Mouse (Mus musculus) testis, adult 2 months (tissue): ENCODE measurements at regions not wholly inside any gene's neighbourhood (a gene's known extent, or its start where the extent isn't known, plus 50 kb on each side); places are given as distances from the start of the nearest gene placed in this dataset.

Source experiments
- H3K27ac ChIP-seq: fragments of 200-500 bp; 2 replicates; pipeline ENCODE4 v1.5.1; 2012; ENCODE audit warnings: low read depth, low read length; ENCODE audit not compliant: control insufficient read depth, insufficient read depth
- H3K27me3 ChIP-seq: fragments of 200-500 bp; 2 replicates; pipeline ENCODE4 v1.6.1; 2012; ENCODE audit warnings: mild to moderate bottlenecking, low read length, moderate library complexity; ENCODE audit not compliant: control insufficient read depth, insufficient read depth
- H3K36me3 ChIP-seq: fragments of 200-500 bp; 2 replicates; pipeline ENCODE4 v1.6.1; 2012; ENCODE audit warnings: mild to moderate bottlenecking, low read length; ENCODE audit not compliant: control insufficient read depth, insufficient read depth
- H3K4me1 ChIP-seq: fragments of 200-500 bp; 2 replicates; pipeline ENCODE4 v1.6.1; 2012; ENCODE audit warnings: low read length; ENCODE audit not compliant: control insufficient read depth, insufficient read depth
- H3K4me3 ChIP-seq: fragments of 200-500 bp; 2 replicates; pipeline ENCODE4 v1.5.1; 2012; ENCODE audit warnings: low read depth, mild to moderate bottlenecking, low read length, moderate library complexity, mixed read lengths; ENCODE audit not compliant: control insufficient read depth
- CTCF ChIP-seq: fragments of 200-500 bp; IDR thresholded peaks from 2 replicates; pipeline ENCODE4 v1.5.1; 2012; ENCODE audit warnings: low read depth, mild to moderate bottlenecking, inconsistent platforms, low read length, moderate library complexity; ENCODE audit not compliant: control insufficient read depth, insufficient read depth, insufficient replicate concordance
- POLR2A ChIP-seq: fragments of 200-500 bp; IDR thresholded peaks from 2 replicates; pipeline ENCODE4 v1.6.1; 2012; ENCODE audit warnings: low read depth, mild to moderate bottlenecking, inconsistent platforms, low read length, moderate library complexity; ENCODE audit not compliant: control insufficient read depth

DNA sequence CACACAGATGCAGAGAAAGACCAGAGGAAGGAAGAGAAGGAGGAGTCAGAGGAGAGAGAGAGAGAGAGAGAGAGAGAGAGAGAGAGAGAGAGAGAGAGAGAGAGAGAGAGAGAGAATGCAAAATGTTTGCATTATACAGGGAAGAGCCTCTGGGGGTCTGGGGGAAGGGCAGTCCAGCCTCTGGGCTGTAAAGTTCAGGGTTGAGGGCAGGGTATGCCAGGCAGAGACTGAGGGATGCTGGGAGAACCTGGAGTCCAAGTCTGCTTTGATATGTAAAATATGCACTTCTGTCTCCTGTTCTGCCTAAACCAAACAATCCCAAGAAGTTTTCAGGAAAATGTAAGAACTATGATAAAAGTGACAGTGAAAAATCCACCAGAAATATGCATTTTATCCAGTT lies 538.6 kb upstream of the Sall1 start:
- TF ChIP-seq CTCF (no peak), POLR2A (no peak)
- Histone ChIP-seq H3K4me1 (no peaks in the 10 kb centered on the region), H3K4me3 (no peak overlapping the region), H3K27ac (no peak overlapping the region), H3K27me3 (no peaks in the 10 kb centered on the region), H3K36me3 (no peaks in the 10 kb centered on the region)

DNA sequence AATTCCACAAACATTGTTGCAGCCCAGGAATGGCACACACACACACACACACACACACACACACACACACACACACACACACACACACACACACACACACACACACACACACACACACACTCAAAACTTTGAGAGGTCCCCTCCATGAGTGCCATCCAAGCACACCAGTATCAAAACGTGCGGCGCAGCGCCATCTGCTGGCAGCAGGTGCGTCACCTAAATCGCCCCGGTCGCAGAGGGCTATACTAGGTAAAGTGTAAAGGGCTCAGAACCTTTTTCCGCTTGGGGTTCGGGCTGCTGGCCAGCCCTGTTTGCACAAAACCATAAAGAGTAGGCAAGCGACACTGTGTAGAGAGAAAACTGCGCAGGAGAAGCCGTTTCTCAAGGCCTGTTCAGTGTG lies 527.9 kb upstream of the Sall1 start:
- no peaks in the 10 kb centered on the region for H3K27me3 ChIP-seq
- TF ChIP-seq POLR2A (no peak), CTCF (peak; percentile 94)
- no peaks in the 10 kb centered on the region; the same call in 1 of the 2 replicates for H3K4me1 ChIP-seq
- no peak overlapping the region for H3K27ac ChIP-seq
- H3K4me3 ChIP-seq = no peak overlapping the region
- H3K36me3 ChIP-seq = no peaks in the 10 kb centered on the region

DNA sequence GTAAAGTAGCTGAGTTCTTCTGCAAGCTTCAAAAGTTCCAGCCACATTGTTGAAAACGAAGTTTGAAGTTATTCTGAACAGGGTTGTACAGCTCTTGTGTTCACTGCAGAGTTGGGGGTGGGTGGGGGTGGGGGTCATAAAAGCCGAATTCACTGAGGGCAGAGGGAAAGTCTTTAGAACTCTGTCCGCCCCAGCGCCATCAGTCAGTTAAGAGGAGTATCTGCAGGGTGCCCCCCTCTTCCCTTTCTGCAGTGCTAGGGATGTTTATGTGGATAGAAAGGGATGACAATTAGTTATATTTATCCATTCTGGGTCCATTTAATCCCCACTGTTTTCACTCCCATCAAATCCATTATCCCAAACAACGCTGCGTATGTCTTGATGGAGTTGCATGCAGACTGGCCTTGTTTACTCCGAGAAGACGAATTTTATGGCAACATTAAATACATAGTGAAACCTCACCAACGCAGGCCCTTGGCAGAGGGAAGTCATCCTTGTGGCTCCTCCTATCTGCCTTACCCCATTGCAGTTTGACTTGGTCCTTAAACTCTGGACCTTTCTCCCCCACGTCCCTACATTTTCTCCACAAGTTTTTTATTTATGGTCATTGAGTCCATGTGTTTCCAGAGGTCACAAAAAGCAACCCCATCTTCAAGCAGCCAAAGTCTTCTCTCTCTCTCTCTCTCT lies 526.8 kb upstream of the Sall1 start:
- H3K27ac ChIP-seq = no peak overlapping the region
- H3K4me1 ChIP-seq = no peaks in the 10 kb centered on the region; the same call in 1 of the 2 replicates
- H3K36me3 ChIP-seq = no peaks in the 10 kb centered on the region
- H3K4me3 ChIP-seq = no peak overlapping the region
- TF ChIP-seq CTCF = no peak
- TF ChIP-seq POLR2A = no peak
- no peaks in the 10 kb centered on the region for H3K27me3 ChIP-seq

DNA sequence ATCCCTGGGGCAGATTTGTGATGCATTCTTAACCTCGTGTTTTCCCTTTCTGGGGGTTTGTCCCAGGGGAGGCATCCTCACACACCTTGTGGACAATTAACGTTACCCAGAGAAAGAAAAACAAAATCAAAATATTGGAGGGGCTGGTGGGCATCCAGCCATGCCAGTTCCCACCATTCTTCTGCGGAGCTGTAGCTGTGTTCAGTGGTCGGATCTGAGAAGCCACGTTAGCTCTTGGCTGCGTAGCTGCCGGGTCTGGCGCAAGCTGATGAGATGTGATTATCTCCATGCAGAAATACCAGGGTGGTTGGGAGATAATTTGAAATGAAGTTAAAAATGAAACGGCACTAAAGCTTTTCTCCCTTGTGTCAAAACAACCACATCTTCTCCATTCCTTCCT lies 525.4 kb upstream of the Sall1 start:
- Histone ChIP-seq H3K4me3 (no peak overlapping the region), H3K27ac (no peak overlapping the region), H3K27me3 (no peaks in the 10 kb centered on the region), H3K36me3 (no peaks in the 10 kb centered on the region), H3K4me1 (no peaks in the 10 kb centered on the region; the same call in 1 of the 2 replicates)
- TF ChIP-seq POLR2A (no peak), CTCF (no peak)

DNA sequence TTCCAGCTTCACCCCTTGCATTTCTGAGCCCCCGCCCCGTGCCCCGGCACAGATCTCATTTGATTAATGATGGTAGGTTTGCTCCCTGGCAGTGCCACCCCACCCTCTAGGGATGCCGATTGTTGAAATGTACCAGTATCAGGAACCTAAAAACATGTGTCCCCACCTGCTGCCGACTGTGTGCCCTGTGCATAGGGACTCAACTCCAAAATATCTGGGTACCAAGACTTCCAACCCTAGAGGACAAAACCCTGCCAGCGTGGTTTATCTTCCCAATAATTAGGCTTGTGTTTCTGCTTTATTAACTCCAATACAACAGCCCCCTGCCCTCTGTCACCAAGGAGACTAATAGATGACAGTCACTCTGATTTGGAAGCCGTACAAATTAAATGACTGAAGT lies 524.7 kb upstream of the Sall1 start:
- H3K4me3 ChIP-seq = no peak overlapping the region
- no peaks in the 10 kb centered on the region; the same call in 1 of the 2 replicates for H3K4me1 ChIP-seq
- no peak overlapping the region for H3K27ac ChIP-seq
- H3K27me3 ChIP-seq = no peaks in the 10 kb centered on the region
- no peaks in the 10 kb centered on the region for H3K36me3 ChIP-seq
- no peak for TF ChIP-seq POLR2A
- no peak for TF ChIP-seq CTCF

DNA sequence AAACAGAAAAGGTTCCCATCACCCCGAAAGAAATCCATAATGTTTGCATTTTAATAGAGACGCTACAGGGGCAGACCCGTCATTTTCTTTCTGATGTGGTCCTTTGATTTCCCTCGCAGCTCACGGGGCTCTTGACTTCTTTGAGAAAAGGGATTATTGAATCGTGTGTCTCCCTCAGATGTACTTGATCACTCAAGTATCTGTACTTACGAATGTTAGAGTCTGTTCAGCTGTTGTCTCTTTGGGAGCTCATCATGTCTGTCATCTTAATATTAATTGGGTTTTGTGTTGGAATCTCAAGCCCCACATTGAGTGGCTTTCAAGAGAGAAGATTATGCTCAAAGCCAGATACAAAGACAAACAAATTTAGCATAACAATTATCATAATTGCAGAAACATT lies 523.0 kb upstream of the Sall1 start:
- H3K27me3 ChIP-seq = no peaks in the 10 kb centered on the region
- TF ChIP-seq POLR2A = no peak
- no peak for TF ChIP-seq CTCF

DNA sequence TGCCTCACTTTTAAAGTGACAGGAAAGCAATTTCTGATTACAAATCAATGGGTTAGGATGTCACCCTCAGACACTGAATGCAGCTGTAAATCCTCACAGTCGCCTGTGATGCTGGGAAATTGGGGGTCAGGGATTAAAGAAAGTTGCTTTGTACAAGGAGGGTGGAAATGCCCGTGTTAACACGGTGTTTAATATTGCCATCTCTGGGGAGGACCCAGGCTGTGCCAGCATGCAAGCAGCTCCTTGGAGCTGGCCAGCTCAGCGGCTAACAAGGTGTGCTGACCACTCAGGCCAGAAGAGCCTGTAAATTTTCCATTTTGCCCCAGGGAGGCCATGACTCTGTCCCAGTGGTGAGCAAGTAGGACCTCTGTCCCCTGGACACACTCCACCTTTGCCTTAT lies 522.5 kb upstream of the Sall1 start:
- TF ChIP-seq CTCF (no peak), POLR2A (no peak)
- Histone ChIP-seq H3K4me1 (no peaks in the 10 kb centered on the region), H3K27ac (no peak overlapping the region), H3K4me3 (no peak overlapping the region), H3K27me3 (no peaks in the 10 kb centered on the region), H3K36me3 (no peaks in the 10 kb centered on the region)

More for the DNA sequence above, 523.0 kb upstream of the Sall1 start:
- H3K4me3 ChIP-seq = no peak overlapping the region
- H3K27ac ChIP-seq = no peak overlapping the region
- H3K4me1 ChIP-seq = no peaks in the 10 kb centered on the region; the same call in 1 of the 2 replicates
- no peaks in the 10 kb centered on the region for H3K36me3 ChIP-seq
